Comparison of ENCODE assay signal across 28 mouse cellular contexts in genomic region chr6:131276659-131277058, GRCm38 (mm10). TPM values are rescaled to one million over a fixed set of nuclear protein-coding genes. Genes with fewer than 3 reads are reported as not detected.
DNase-seq lines count a peak whose midpoint lies in the region; ATAC-seq and TF ChIP-seq lines count a peak whose summit lies in the region.
"Had no signal": no experiment of that assay in that cellular context is flagged by ENCODE, and none has a peak within 500 bp of the region (broad histone marks: within the 10 kb centered on the region; RNA-seq: fewer than 3 reads in every experiment).

No protein-coding gene starts in this region.

- no peaks in the 10 kb centered on the region for H3K9me3 ChIP-seq in liver, embryonic 14.5 days (ENCODE audit: control insufficient read depth, low read length)
- H3K9me3 ChIP-seq: embryonic facial prominence, embryonic 12.5 days; forebrain, embryonic 10.5 days; heart, embryonic 10.5 days; heart, embryonic 15.5 days; limb, embryonic 13.5 days; midbrain, embryonic 13.5 days had no signal

- no peak overlapping the region for H3K4me2 ChIP-seq in liver, embryonic 14.5 days (ENCODE audit: low read depth)
- H3K4me2 ChIP-seq: embryonic facial prominence, embryonic 12.5 days; heart, embryonic 15.5 days; limb, embryonic 13.5 days; midbrain, embryonic 13.5 days had no signal

- ATAC-seq in common myeloid progenitor, adult 5-6 weeks (replicated peaks; ENCODE audit: low read depth, poor library complexity, severe bottlenecking) = peak; percentile 80
- ATAC-seq in liver, embryonic 14.5 days (ENCODE audit: insufficient read depth) = peak; percentile 68; the same call in 1 of the 2 replicates
- ATAC-seq in megakaryocyte progenitor cell, adult 5-6 weeks (replicated peaks; ENCODE audit: poor library complexity) = peak; percentile 76
- ATAC-seq: forebrain, postnatal 0 days; hindbrain, embryonic 16.5 days; midbrain, embryonic 13.5 days had no signal

- peak; percentile 79 for DNase-seq in 416B (ENCODE audit: low read depth)
- DNase-seq in liver, embryonic 14.5 days (ENCODE audit: low read depth in 3 of 3, low spot score in 3 of 3) = no peak
- DNase-seq in thymus, postnatal 10 days (ENCODE audit: low spot score in 2 of 2) = no peak
- no peak for DNase-seq in left cerebral cortex, adult 18-20 months (ENCODE audit: low spot score in 2 of 2)
- DNase-seq in urinary bladder, postnatal 14 days (ENCODE audit: low spot score) = no peak
- DNase-seq: adrenal gland, postnatal 10 days; cerebellum, adult 9-10 months; cerebellum, postnatal 36 days; embryo, embryonic 11 days; forebrain, postnatal 0 days; kidney, adult 18-20 months; kidney, postnatal 36 days; lung, adult 18-20 months; lung, postnatal 14 days had no signal

- H3K27me3 ChIP-seq in liver, embryonic 14.5 days (ENCODE audit: control insufficient read depth, insufficient read depth, low read length) = no peaks in the 10 kb centered on the region
- H3K27me3 ChIP-seq: embryonic facial prominence, embryonic 12.5 days; heart, embryonic 15.5 days; limb, embryonic 13.5 days; midbrain, embryonic 13.5 days had no signal

- peaks cover 0 to 8% of the 10 kb centered on the region in 2 experiments; a peak in 2 of 4 replicates for H3K4me1 ChIP-seq in liver, embryonic 14.5 days (replicated peaks; ENCODE audit: control insufficient read depth in 2 of 2, insufficient read depth in 2 of 2, low read length in 1 of 2)
- H3K4me1 ChIP-seq: embryonic facial prominence, embryonic 12.5 days; forebrain, embryonic 10.5 days; heart, embryonic 10.5 days; heart, embryonic 15.5 days; limb, embryonic 13.5 days; midbrain, embryonic 13.5 days had no signal

- H3K4me3 ChIP-seq in liver, embryonic 14.5 days (ENCODE audit: insufficient read depth in 1 of 2, low read depth in 2 of 2, low read length in 2 of 2) = no peak overlapping the region
- H3K4me3 ChIP-seq: embryonic facial prominence, embryonic 12.5 days; forebrain, embryonic 10.5 days; heart, embryonic 10.5 days; heart, embryonic 15.5 days; layer of hippocampus, adult 2 months; limb, embryonic 13.5 days; midbrain, embryonic 13.5 days had no signal

- no peak for TF ChIP-seq CTCF in liver, embryonic 14.5 days (IDR thresholded peaks at IDR 0.05; ENCODE audit: low read depth)

- H3K27ac ChIP-seq in liver, embryonic 14.5 days = no peak overlapping the region
- H3K27ac ChIP-seq: embryonic facial prominence, embryonic 12.5 days; forebrain, embryonic 10.5 days; heart, embryonic 10.5 days; heart, embryonic 15.5 days; layer of hippocampus, adult 2 months; limb, embryonic 13.5 days; midbrain, embryonic 13.5 days had no signal

- no peak overlapping the region for H3K9ac ChIP-seq in liver, embryonic 14.5 days (replicated peaks)
- H3K9ac ChIP-seq: embryonic facial prominence, embryonic 12.5 days; forebrain, postnatal 0 days; heart, embryonic 15.5 days; limb, embryonic 13.5 days; midbrain, embryonic 13.5 days had no signal

- TF ChIP-seq EP300 in liver, embryonic 14.5 days (IDR thresholded peaks at IDR 0.05; ENCODE audit: low read depth) = no peak

- 30% methylated on average over 4 of the region's 4 CpGs for WGBS in liver, embryonic 14.5 days (ENCODE audit: insufficient replicate concordance)

- H3K36me3 ChIP-seq in liver, embryonic 14.5 days (replicated peaks; ENCODE audit: control insufficient read depth, insufficient read depth, low read depth) = no peaks in the 10 kb centered on the region
- H3K36me3 ChIP-seq: embryonic facial prominence, embryonic 12.5 days had no signal

RNA-seq across cellular contexts. Expression of gene Magohb, which starts 16.4 kb away (rescaled TPM):
- total RNA-seq in common myeloid progenitor, adult 5-6 weeks (2017) = 53.5 and 63.6 TPM in 2 replicates
- polyA plus RNA-seq in liver, embryonic 14.5 days (2012; rRNA removed) = 9.3 and 14.4 TPM in 2 replicates
- polyA plus RNA-seq in liver, embryonic 14.5 days (2014; fragmentation: Nextera tagmentation; extraction: Ambion mirVana) = 30.1 and 34.9 TPM in 2 replicates
- 47.2 and 52.3 TPM in 2 replicates for total RNA-seq in megakaryocyte progenitor cell, adult 5-6 weeks (2015)
- total RNA-seq in megakaryocyte progenitor cell, adult 5-6 weeks (2017) = 43.9 and 51.9 TPM in 2 replicates
- total RNA-seq in left cerebral cortex, adult 18-20 months (2021) = 10 to 100 TPM in 1 of 2 experiments, 1 to 10 TPM in 1; 8.5 to 11.3 TPM

RNA-seq across cellular contexts. Expression of gene Klra2, which starts 29.5 kb away (rescaled TPM):
- 0.55 TPM in 1 of 2 replicates, not detected in the other for total RNA-seq in common myeloid progenitor, adult 5-6 weeks (2017)
- polyA plus RNA-seq in liver, embryonic 14.5 days (2012; rRNA removed) = 0.14 and 0.35 TPM in 2 replicates
- polyA plus RNA-seq in liver, embryonic 14.5 days (2014; fragmentation: Nextera tagmentation; extraction: Ambion mirVana) = 0.16 and 0.52 TPM in 2 replicates
- 1.3 and 3.2 TPM in 2 replicates for total RNA-seq in megakaryocyte progenitor cell, adult 5-6 weeks (2015)
- 0.57 and 1.7 TPM in 2 replicates for total RNA-seq in megakaryocyte progenitor cell, adult 5-6 weeks (2017)
- total RNA-seq in left cerebral cortex, adult 18-20 months (2021) = under 1 TPM; 0.58 to 0.61 TPM
- total RNA-seq: forebrain, postnatal 0 days had no signal
- polyA plus RNA-seq: embryonic facial prominence, embryonic 12.5 days; forebrain, embryonic 10.5 days; forebrain, postnatal 0 days; heart, embryonic 10.5 days; hindbrain, embryonic 11.5 days; limb, embryonic 13.5 days; midbrain, embryonic 13.5 days; stomach, embryonic 14.5 days; testis, adult 2 months; thymus, postnatal 0 days had no signal
